Mouse (Mus musculus): ENCODE measurements around the gene Efcab11. TPM values are rescaled to one million over a fixed set of nuclear protein-coding genes. Genes with fewer than 3 reads are reported as not detected.
A peak's percentile ranks its signal among the peaks of the same experiment; 100 is the strongest.

Efcab11 gene
- polyA plus RNA-seq, 1 experiment from 2014 or later: 8.3 TPM

DNA sequence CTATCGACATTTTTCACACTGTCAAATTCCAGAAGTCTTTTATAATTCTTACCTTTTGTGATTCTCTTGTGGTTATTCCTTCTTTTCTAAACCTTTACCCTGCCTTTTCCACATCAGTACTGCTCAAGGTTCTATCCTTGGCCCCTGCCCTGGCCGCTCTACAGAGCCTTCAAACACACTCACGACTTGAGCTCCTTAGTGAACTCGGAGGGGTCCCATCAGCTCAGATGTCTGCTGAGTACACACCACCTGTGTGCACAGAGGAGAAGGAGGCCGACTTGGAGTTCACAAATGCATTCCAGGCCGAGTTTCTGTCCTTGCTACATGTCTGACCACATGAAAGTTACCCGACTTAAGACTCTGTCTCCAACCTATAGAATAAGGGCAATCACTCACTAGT lies 113.2 kb downstream of the Efcab11 start:
- Histone ChIP-seq H3K27ac (no peak overlapping the region), H3K4me1 (replicated peaks) (no peaks in the 10 kb centered on the region), H3K36me3 (no peaks in the 10 kb centered on the region), H3K4me3 (no peak overlapping the region), H3K4me2 (no peak overlapping the region), H3K9me3 (replicated peaks) (no peaks in the 10 kb centered on the region), H3K9ac (no peak overlapping the region), H3K27me3 (no peaks in the 10 kb centered on the region)
- 82% methylated on average over 7 of the region's 7 CpGs for WGBS
- ATAC-seq (replicated peaks; ENCODE audit: insufficient number of reproducible peaks, insufficient read depth, low FRiP score, low read depth): no peak

GRCm38 (mm10) chr12:99769626-99770025 lies 114.6 kb downstream of the Efcab11 start:
- Histone ChIP-seq H3K4me2 (no peak overlapping the region), H3K27ac (no peak overlapping the region), H3K4me1 (replicated peaks) (no peaks in the 10 kb centered on the region), H3K9me3 (replicated peaks) (no peaks in the 10 kb centered on the region), H3K4me3 (no peak overlapping the region), H3K27me3 (no peaks in the 10 kb centered on the region), H3K9ac (no peak overlapping the region), H3K36me3 (no peaks in the 10 kb centered on the region)
- no peak for ATAC-seq (replicated peaks; ENCODE audit: insufficient number of reproducible peaks, insufficient read depth, low FRiP score, low read depth)
- WGBS: 95% methylated on average over 3 of the region's 3 CpGs

DNA sequence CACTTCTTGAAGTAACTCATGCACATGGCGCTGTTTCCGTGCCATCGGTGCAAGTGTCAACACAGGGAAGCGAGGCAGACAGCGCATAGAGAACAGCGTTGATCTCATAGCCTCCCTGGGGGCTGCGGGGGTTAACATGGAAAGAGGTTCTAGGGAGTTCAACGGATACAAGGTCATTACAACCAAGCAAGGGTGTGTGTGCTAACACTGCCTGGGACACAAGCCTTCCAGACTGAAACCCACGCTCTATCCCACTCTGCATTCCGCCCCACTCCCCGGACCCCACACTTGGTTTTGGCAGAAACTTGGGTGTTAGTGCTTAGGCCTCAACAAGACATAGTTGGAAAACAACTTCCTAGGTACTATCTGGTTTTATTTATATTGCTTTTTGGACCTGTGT lies 116.5 kb downstream of the Efcab11 start:
- WGBS: 86% methylated on average over 11 of the region's 11 CpGs
- H3K9ac ChIP-seq: no peak overlapping the region
- no peak overlapping the region for H3K27ac ChIP-seq
- no peaks in the 10 kb centered on the region for H3K27me3 ChIP-seq
- H3K9me3 ChIP-seq (replicated peaks): no peaks in the 10 kb centered on the region
- H3K4me3 ChIP-seq: no peak overlapping the region
- no peaks in the 10 kb centered on the region for H3K36me3 ChIP-seq
- H3K4me1 ChIP-seq (replicated peaks): no peaks in the 10 kb centered on the region
- no peak overlapping the region for H3K4me2 ChIP-seq
- no peak for ATAC-seq (replicated peaks; ENCODE audit: insufficient number of reproducible peaks, insufficient read depth, low FRiP score, low read depth)

- Histone ChIP-seq H3K4me1 (replicated peaks) (no peaks in the 10 kb centered on the region), H3K36me3 (no peaks in the 10 kb centered on the region), H3K9ac (no peak overlapping the region), H3K4me2 (no peak overlapping the region), H3K27me3 (no peaks in the 10 kb centered on the region), H3K9me3 (replicated peaks) (no peaks in the 10 kb centered on the region), H3K27ac (no peak overlapping the region), H3K4me3 (no peak overlapping the region)
- no peak for ATAC-seq (replicated peaks; ENCODE audit: insufficient number of reproducible peaks, insufficient read depth, low FRiP score, low read depth)
- 86% methylated on average over 6 of the region's 6 CpGs for WGBS
Measured at GRCm38 (mm10) chr12:99765979-99766378, 118.3 kb downstream of the Efcab11 start.

GRCm38 (mm10) chr12:99764053-99764452 lies 120.2 kb downstream of the Efcab11 start:
- no peak overlapping the region for H3K4me2 ChIP-seq
- H3K4me3 ChIP-seq: no peak overlapping the region
- H3K9me3 ChIP-seq (replicated peaks): no peaks in the 10 kb centered on the region
- no peak overlapping the region for H3K9ac ChIP-seq
- H3K4me1 ChIP-seq (replicated peaks): no peaks in the 10 kb centered on the region
- no peak for ATAC-seq (replicated peaks; ENCODE audit: insufficient number of reproducible peaks, insufficient read depth, low FRiP score, low read depth)
- H3K27me3 ChIP-seq: no peaks in the 10 kb centered on the region
- no peak overlapping the region for H3K27ac ChIP-seq
- no peaks in the 10 kb centered on the region for H3K36me3 ChIP-seq
- WGBS: 84% methylated on average over 3 of the region's 3 CpGs

DNA sequence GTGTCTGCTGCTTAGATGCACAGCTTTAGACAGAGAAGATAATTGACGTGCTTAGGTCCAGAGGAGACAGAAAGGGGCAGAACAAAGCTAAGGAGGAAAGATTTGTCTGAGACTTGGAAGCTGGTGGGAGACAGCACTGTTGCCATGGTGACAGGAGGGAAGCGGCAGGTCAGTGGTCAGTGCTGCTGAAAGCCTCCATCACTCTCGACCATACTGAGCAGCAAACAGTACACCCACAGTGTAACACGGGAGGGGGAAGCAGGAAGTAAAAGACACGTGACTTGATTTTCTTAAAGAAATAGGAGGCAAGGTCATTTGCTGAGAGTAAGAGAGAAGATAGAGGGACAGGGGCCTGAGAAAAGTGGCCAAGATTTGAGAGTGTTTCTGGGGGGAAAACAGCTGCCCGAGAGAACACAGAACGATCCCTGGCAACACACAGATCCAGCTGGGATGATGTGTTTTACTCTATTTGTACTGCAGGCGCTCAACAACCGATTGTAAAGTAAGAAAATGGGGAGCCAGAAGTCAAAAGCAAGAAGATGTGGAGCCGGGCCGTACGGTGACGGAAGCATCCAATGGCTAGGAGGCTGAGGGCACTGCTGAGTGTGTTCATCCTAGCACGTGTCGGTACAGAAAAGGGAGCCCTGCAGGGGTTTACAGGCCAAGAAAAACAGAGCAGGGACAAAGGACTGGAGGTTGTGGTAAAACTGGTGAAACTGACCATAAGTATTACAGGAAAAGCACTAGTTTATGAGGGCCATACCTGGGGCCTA lies 126.3 kb downstream of the Efcab11 start:
- H3K4me3 ChIP-seq: no peak overlapping the region
- H3K27ac ChIP-seq: no peak overlapping the region; the same call in 1 of the 2 replicates
- H3K4me1 ChIP-seq (replicated peaks): no peaks in the 10 kb centered on the region
- no peaks in the 10 kb centered on the region for H3K9me3 ChIP-seq (replicated peaks)
- WGBS: 66% methylated on average over 15 of the region's 15 CpGs
- H3K27me3 ChIP-seq: no peaks in the 10 kb centered on the region
- H3K4me2 ChIP-seq: peak overlapping the region; percentile 3; the same call in 1 of the 2 replicates
- ATAC-seq (replicated peaks; ENCODE audit: insufficient number of reproducible peaks, insufficient read depth, low FRiP score, low read depth): no peak; the same call in 1 of the 2 replicates
- H3K36me3 ChIP-seq: no peaks in the 10 kb centered on the region
- H3K9ac ChIP-seq: no peak overlapping the region

DNA sequence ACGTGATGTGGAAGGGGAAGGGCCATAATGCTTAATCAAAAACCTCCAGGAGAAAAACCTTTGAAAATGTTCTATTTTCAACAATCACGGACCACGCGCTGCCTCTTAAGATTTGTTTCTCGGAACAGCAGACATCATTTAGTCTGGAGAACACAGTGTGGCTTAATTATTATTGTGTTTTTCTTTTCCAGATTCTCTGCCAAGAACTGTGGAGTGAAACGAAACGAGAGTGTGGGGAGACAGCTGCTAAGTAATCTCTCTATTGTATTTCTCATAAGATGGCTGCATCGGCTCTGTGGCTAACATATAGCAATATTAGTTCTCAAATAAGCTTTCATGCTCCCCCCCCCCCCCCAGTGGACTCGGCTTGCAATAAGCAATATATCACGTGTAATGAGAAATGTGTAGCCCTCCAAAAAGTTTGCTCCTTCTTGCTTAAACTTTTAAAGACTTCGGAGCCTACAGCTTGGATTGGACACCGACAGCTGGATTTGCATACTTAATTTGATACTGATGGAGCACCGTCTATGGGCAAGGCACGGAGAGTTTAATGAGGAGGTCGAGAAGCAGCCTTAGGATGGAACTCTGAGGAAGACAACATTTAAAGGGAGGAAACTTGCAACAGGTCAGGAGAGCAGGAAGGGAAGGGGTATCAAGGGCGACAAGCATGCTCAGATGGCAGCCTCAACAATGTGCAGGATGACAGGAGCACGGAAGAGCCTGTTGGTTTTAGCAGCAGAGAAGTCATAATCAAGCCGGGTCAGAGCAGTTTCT lies 127.1 kb downstream of the Efcab11 start:
- H3K36me3 ChIP-seq: no peaks in the 10 kb centered on the region
- ATAC-seq (replicated peaks; ENCODE audit: insufficient number of reproducible peaks, insufficient read depth, low FRiP score, low read depth): no peak

GRCm38 (mm10) chr12:99756213-99756612 lies 128.0 kb downstream of the Efcab11 start:
- no peaks in the 10 kb centered on the region for H3K27me3 ChIP-seq
- no peaks in the 10 kb centered on the region for H3K4me1 ChIP-seq (replicated peaks)
- 89% methylated on average over 9 of the region's 9 CpGs for WGBS

More for the DNA sequence above, 127.1 kb downstream of the Efcab11 start:
- Histone ChIP-seq H3K4me3 (no peak overlapping the region), H3K4me1 (replicated peaks) (no peaks in the 10 kb centered on the region), H3K4me2 (peak overlapping the region; percentile 3; the same call in 1 of the 2 replicates), H3K9me3 (replicated peaks) (no peaks in the 10 kb centered on the region), H3K27me3 (no peaks in the 10 kb centered on the region), H3K27ac (no peak overlapping the region; the same call in 1 of the 2 replicates), H3K9ac (no peak overlapping the region)
- 70% methylated on average over 18 of the region's 18 CpGs for WGBS

DNA sequence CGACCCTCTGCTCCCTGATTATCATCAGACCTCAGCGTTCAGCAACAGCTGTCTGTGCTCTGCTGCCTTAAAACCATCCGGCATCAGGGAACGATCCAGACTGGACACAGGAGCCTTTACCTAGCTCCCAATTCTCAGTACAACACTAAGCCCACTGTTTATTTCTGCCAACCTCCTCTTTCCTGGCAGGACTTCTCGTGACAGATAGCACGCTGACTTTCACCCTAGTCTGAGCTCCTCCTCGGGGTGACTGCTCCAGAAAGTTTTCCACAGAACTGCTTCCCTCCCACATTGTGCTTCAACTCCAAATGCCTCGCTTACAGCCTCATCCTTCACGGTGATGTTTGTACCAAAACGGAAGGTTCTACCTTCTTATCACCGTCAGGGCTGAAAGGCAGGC lies 131.3 kb downstream of the Efcab11 start:
- H3K36me3 ChIP-seq: no peaks in the 10 kb centered on the region
- 45% methylated on average over 11 of the region's 11 CpGs for WGBS

More at GRCm38 (mm10) chr12:99756213-99756612, 128.0 kb downstream of the Efcab11 start:
- Histone ChIP-seq H3K4me3 (no peak overlapping the region), H3K4me2 (no peak overlapping the region), H3K36me3 (no peaks in the 10 kb centered on the region), H3K9me3 (replicated peaks) (no peaks in the 10 kb centered on the region), H3K27ac (no peak overlapping the region), H3K9ac (no peak overlapping the region)
- ATAC-seq (replicated peaks; ENCODE audit: insufficient number of reproducible peaks, insufficient read depth, low FRiP score, low read depth): no peak

GRCm38 (mm10) chr12:99749391-99749790 lies 134.8 kb downstream of the Efcab11 start:
- H3K27ac ChIP-seq: no peak overlapping the region
- H3K4me3 ChIP-seq: no peak overlapping the region
- WGBS: 57% methylated on average over 3 of the region's 3 CpGs
- no peak overlapping the region for H3K4me2 ChIP-seq
- H3K9ac ChIP-seq: no peak overlapping the region
- H3K4me1 ChIP-seq (replicated peaks): no peaks in the 10 kb centered on the region
- no peak for ATAC-seq (replicated peaks; ENCODE audit: insufficient number of reproducible peaks, insufficient read depth, low FRiP score, low read depth)
- no peaks in the 10 kb centered on the region for H3K9me3 ChIP-seq (replicated peaks)
- H3K27me3 ChIP-seq: no peaks in the 10 kb centered on the region
- H3K36me3 ChIP-seq: no peaks in the 10 kb centered on the region

More for the DNA sequence above, 131.3 kb downstream of the Efcab11 start:
- Histone ChIP-seq H3K4me3 (no peak overlapping the region), H3K9ac (no peak overlapping the region), H3K4me1 (replicated peaks) (no peaks in the 10 kb centered on the region), H3K4me2 (no peak overlapping the region), H3K9me3 (replicated peaks) (no peaks in the 10 kb centered on the region), H3K27me3 (no peaks in the 10 kb centered on the region), H3K27ac (no peak overlapping the region)
- no peak for ATAC-seq (replicated peaks; ENCODE audit: insufficient number of reproducible peaks, insufficient read depth, low FRiP score, low read depth)

DNA sequence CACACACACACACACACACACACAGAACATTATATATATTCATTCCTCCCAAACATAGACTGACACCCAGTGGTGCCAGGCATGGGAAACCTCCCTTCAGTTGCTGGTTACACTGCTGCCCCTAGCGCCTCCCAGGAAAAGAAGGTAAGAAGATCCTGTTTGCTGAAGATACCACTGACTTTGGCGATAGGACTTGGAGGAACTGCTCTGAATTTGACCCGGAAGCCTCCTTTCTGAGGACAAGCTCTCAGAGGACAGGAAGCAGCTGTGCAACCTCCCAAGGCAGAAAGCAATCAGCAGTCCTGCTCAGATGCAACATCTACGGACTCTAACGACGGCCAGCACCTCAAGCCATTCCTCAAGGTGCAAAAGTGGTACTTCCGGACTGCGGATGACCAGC lies 142.6 kb downstream of the Efcab11 start:
- Histone ChIP-seq H3K27me3 (no peaks in the 10 kb centered on the region), H3K9me3 (replicated peaks) (no peaks in the 10 kb centered on the region), H3K27ac (no peak overlapping the region), H3K4me2 (no peak overlapping the region), H3K36me3 (no peaks in the 10 kb centered on the region), H3K4me1 (replicated peaks) (peaks cover 8% of the 10 kb centered on the region; the same call in 1 of the 2 replicates), H3K9ac (no peak overlapping the region), H3K4me3 (no peak overlapping the region)
- no peak for ATAC-seq (replicated peaks; ENCODE audit: insufficient number of reproducible peaks, insufficient read depth, low FRiP score, low read depth)
- WGBS: 64% methylated on average over 8 of the region's 8 CpGs

All from heart, embryonic 15.5 days (tissue).